Mouse (Mus musculus): ENCODE measurements around the gene Hilpda.

GRCm38 (mm10) chr6:29234272-29234671, 38.0 kb upstream of the Hilpda start:
- TF ChIP-seq CTCF (IDR thresholded peaks at IDR 0.05; ENCODE audit: low read depth, low read length): peak; percentile 91
- no peak for TF ChIP-seq POLR2A (IDR thresholded peaks at IDR 0.05; ENCODE audit: extremely low read depth, insufficient read depth, low read length)
